Mouse (Mus musculus) brain, embryonic 14.5 days (tissue): ENCODE results near the gene Card10.

Experiments
- CTCF ChIP-seq: fragments of 200-500 bp; IDR thresholded peaks from 2 replicates; pipeline ENCODE4 v1.5.1; 2012; ENCODE audit warnings: inconsistent platforms, mild to moderate bottlenecking, moderate library complexity, borderline replicate concordance; ENCODE audit not compliant: insufficient read depth, insufficient read length; ENCODE audit errors: extremely low read depth
- POLR2A ChIP-seq: fragments of 200-500 bp; IDR thresholded peaks from 2 replicates; pipeline ENCODE4 v1.6.1; 2012; ENCODE audit warnings: mild to moderate bottlenecking, inconsistent platforms, borderline replicate concordance; ENCODE audit not compliant: poor library complexity, insufficient read depth, insufficient read length, severe bottlenecking; ENCODE audit errors: extremely low read depth

DNA sequence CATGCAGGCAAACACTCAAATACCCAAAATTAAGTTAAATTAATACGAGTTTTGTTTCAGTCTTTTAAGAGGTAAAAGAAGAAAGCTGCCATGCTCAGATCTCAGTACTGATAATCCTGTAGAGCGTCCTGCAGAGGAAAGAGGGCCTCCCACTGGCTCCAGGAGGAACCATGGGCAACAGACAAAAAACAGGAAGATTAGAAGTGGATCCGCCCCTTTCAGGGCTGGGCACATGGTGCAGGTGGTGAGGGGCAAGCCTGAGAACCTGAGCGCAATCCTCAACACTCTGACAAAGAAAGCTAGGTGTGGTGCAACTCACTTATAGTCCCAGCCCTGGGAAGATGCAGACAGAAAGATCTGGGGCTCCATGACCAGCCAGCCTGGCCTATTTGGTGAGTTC, 71.0 kb downstream of the Card10 start:
- TF ChIP-seq CTCF (no peak), POLR2A (no peak)
